Mouse (Mus musculus): Measurements from ENCODE around the gene Pip5k1b. TPM values are rescaled to one million over a fixed set of nuclear protein-coding genes. Genes with fewer than 3 reads are reported as not detected.

Gene Pip5k1b
- polyA plus RNA-seq, 1 experiment from 2014 or later, result 18.2 TPM

- Histone ChIP-seq H3K4me1 (replicated peaks) (no peaks in the 10 kb centered on the region), H3K36me3 (no peaks in the 10 kb centered on the region), H3K4me2 (replicated peaks) (no peak overlapping the region), H3K27me3 (replicated peaks) (no peaks in the 10 kb centered on the region), H3K27ac (no peak overlapping the region), H3K9me3 (no peaks in the 10 kb centered on the region), H3K4me3 (replicated peaks) (no peak overlapping the region), H3K9ac (no peak overlapping the region)
- WGBS, result 71% methylated on average over 6 of the region's 6 CpGs
- ATAC-seq, result no peak
Measured at GRCm38 (mm10) chr19:24368419-24368818, 187.3 kb downstream of the Pip5k1b start.

- 88% methylated on average over 4 of the region's 4 CpGs for WGBS
- no peak overlapping the region for H3K27ac ChIP-seq
Measured at GRCm38 (mm10) chr19:24367722-24368121, 187.9 kb downstream of the Pip5k1b start.

GRCm38 (mm10) chr19:24366747-24367146 is 188.9 kb downstream of the Pip5k1b start:
- no peaks in the 10 kb centered on the region for H3K9me3 ChIP-seq
- H3K27ac ChIP-seq, result no peak overlapping the region
- H3K9ac ChIP-seq, result no peak overlapping the region
- H3K4me2 ChIP-seq (replicated peaks), result no peak overlapping the region
- H3K36me3 ChIP-seq, result no peaks in the 10 kb centered on the region
- 74% methylated on average over 1 of the region's 1 CpGs for WGBS
- no peak overlapping the region for H3K4me3 ChIP-seq (replicated peaks)
- H3K27me3 ChIP-seq (replicated peaks), result no peaks in the 10 kb centered on the region
- no peak for ATAC-seq
- no peaks in the 10 kb centered on the region for H3K4me1 ChIP-seq (replicated peaks)

More at GRCm38 (mm10) chr19:24367722-24368121, 187.9 kb downstream of the Pip5k1b start:
- no peak overlapping the region for H3K4me3 ChIP-seq (replicated peaks)
- H3K36me3 ChIP-seq, result no peaks in the 10 kb centered on the region
- no peak overlapping the region for H3K9ac ChIP-seq
- no peaks in the 10 kb centered on the region for H3K9me3 ChIP-seq
- no peaks in the 10 kb centered on the region for H3K4me1 ChIP-seq (replicated peaks)
- H3K4me2 ChIP-seq (replicated peaks), result no peak overlapping the region
- no peak for ATAC-seq
- no peaks in the 10 kb centered on the region for H3K27me3 ChIP-seq (replicated peaks)

- Histone ChIP-seq H3K36me3 (no peaks in the 10 kb centered on the region), H3K4me3 (replicated peaks) (no peak overlapping the region), H3K9ac (no peak overlapping the region), H3K4me2 (replicated peaks) (no peak overlapping the region), H3K27me3 (replicated peaks) (no peaks in the 10 kb centered on the region), H3K4me1 (replicated peaks) (no peaks in the 10 kb centered on the region), H3K27ac (no peak overlapping the region), H3K9me3 (no peaks in the 10 kb centered on the region)
- 67% methylated on average over 8 of the region's 8 CpGs for WGBS
- ATAC-seq, result no peak
Measured at GRCm38 (mm10) chr19:24362626-24363321, 192.9 kb downstream of the Pip5k1b start.

GRCm38 (mm10) chr19:24359270-24359669 is 196.4 kb downstream of the Pip5k1b start:
- no peak for ATAC-seq
- Histone ChIP-seq H3K4me3 (replicated peaks) (no peak overlapping the region), H3K4me2 (replicated peaks) (no peak overlapping the region), H3K9ac (no peak overlapping the region), H3K27me3 (replicated peaks) (no peaks in the 10 kb centered on the region), H3K4me1 (replicated peaks) (no peaks in the 10 kb centered on the region), H3K9me3 (no peaks in the 10 kb centered on the region), H3K36me3 (no peaks in the 10 kb centered on the region), H3K27ac (no peak overlapping the region)
- 74% methylated on average over 9 of the region's 9 CpGs for WGBS

GRCm38 (mm10) chr19:24352298-24352959 is 203.2 kb downstream of the Pip5k1b start:
- Histone ChIP-seq H3K27me3 (replicated peaks) (no peaks in the 10 kb centered on the region), H3K4me3 (replicated peaks) (no peak overlapping the region), H3K36me3 (no peaks in the 10 kb centered on the region), H3K9me3 (no peaks in the 10 kb centered on the region), H3K4me2 (replicated peaks) (no peak overlapping the region), H3K27ac (no peak overlapping the region), H3K9ac (no peak overlapping the region), H3K4me1 (replicated peaks) (no peaks in the 10 kb centered on the region)
- no peak for ATAC-seq
- WGBS, result 87% methylated on average over 5 of the region's 5 CpGs

- ATAC-seq, result no peak
Measured at GRCm38 (mm10) chr19:24344501-24344900, 211.2 kb downstream of the Pip5k1b start.

GRCm38 (mm10) chr19:24342786-24343185 is 212.9 kb downstream of the Pip5k1b start:
- H3K27ac ChIP-seq, result no peak overlapping the region
- H3K4me3 ChIP-seq (replicated peaks), result no peak overlapping the region
- no peak overlapping the region for H3K9ac ChIP-seq
- H3K36me3 ChIP-seq, result no peaks in the 10 kb centered on the region
- ATAC-seq, result 0 out of 2 replicates have a peak, but pooled peaks have one; percentile 67
- no peaks in the 10 kb centered on the region for H3K9me3 ChIP-seq
- no peak overlapping the region for H3K4me2 ChIP-seq (replicated peaks)
- H3K27me3 ChIP-seq (replicated peaks), result no peaks in the 10 kb centered on the region
- 30% methylated on average over 5 of the region's 5 CpGs for WGBS
- 0 out of 2 replicates have a peak, but pooled peaks cover 3% of the 10 kb centered on the region for H3K4me1 ChIP-seq (replicated peaks)

More at GRCm38 (mm10) chr19:24344501-24344900, 211.2 kb downstream of the Pip5k1b start:
- Histone ChIP-seq H3K27ac (no peak overlapping the region), H3K4me1 (replicated peaks) (0 out of 2 replicates have a peak, but pooled peaks cover 3% of the 10 kb centered on the region), H3K4me3 (replicated peaks) (no peak overlapping the region), H3K4me2 (replicated peaks) (no peak overlapping the region), H3K9ac (no peak overlapping the region), H3K9me3 (no peaks in the 10 kb centered on the region), H3K36me3 (no peaks in the 10 kb centered on the region), H3K27me3 (replicated peaks) (no peaks in the 10 kb centered on the region)
- 90% methylated on average over 8 of the region's 8 CpGs for WGBS

- 0 out of 2 replicates have a peak, but pooled peaks cover 6% of the 10 kb centered on the region for H3K4me1 ChIP-seq (replicated peaks)
- no peaks in the 10 kb centered on the region for H3K27me3 ChIP-seq (replicated peaks)
- H3K36me3 ChIP-seq, result no peaks in the 10 kb centered on the region
- ATAC-seq, result no peak
- H3K4me3 ChIP-seq (replicated peaks), result no peak overlapping the region
- no peak overlapping the region for H3K4me2 ChIP-seq (replicated peaks)
- H3K9ac ChIP-seq, result no peak overlapping the region
- no peak overlapping the region for H3K27ac ChIP-seq
- H3K9me3 ChIP-seq, result no peaks in the 10 kb centered on the region
- 45% methylated on average over 12 of the region's 12 CpGs for WGBS
Measured at GRCm38 (mm10) chr19:24336370-24337076, 219.1 kb downstream of the Pip5k1b start.

- no peak for ATAC-seq
- 0 out of 2 replicates have a peak, but pooled peaks cover 6% of the 10 kb centered on the region for H3K4me1 ChIP-seq (replicated peaks)
- 45% methylated on average over 4 of the region's 4 CpGs for WGBS
- no peak overlapping the region for H3K4me2 ChIP-seq (replicated peaks)
- H3K27me3 ChIP-seq (replicated peaks), result no peaks in the 10 kb centered on the region
- H3K9ac ChIP-seq, result no peak overlapping the region
- no peak overlapping the region for H3K27ac ChIP-seq
- no peaks in the 10 kb centered on the region for H3K36me3 ChIP-seq
- no peaks in the 10 kb centered on the region for H3K9me3 ChIP-seq
- H3K4me3 ChIP-seq (replicated peaks), result no peak overlapping the region
Measured at GRCm38 (mm10) chr19:24335611-24336343, 219.9 kb downstream of the Pip5k1b start.

- Histone ChIP-seq H3K4me2 (replicated peaks) (no peak overlapping the region), H3K4me1 (replicated peaks) (0 out of 2 replicates have a peak, but pooled peaks cover 6% of the 10 kb centered on the region), H3K4me3 (replicated peaks) (no peak overlapping the region), H3K9me3 (no peaks in the 10 kb centered on the region), H3K9ac (no peak overlapping the region), H3K27ac (no peak overlapping the region), H3K36me3 (no peaks in the 10 kb centered on the region), H3K27me3 (replicated peaks) (no peaks in the 10 kb centered on the region)
- ATAC-seq, result no peak
- 48% methylated on average over 5 of the region's 5 CpGs for WGBS
Measured at GRCm38 (mm10) chr19:24332956-24333355, 222.7 kb downstream of the Pip5k1b start.

- Histone ChIP-seq H3K27me3 (replicated peaks) (no peaks in the 10 kb centered on the region), H3K4me2 (replicated peaks) (no peak overlapping the region), H3K36me3 (no peaks in the 10 kb centered on the region), H3K4me1 (replicated peaks) (0 out of 2 replicates have a peak, but pooled peaks cover 2% of the 10 kb centered on the region), H3K4me3 (replicated peaks) (no peak overlapping the region), H3K9me3 (no peaks in the 10 kb centered on the region), H3K9ac (no peak overlapping the region), H3K27ac (no peak overlapping the region)
- no peak for ATAC-seq
- 75% methylated on average over 2 of the region's 2 CpGs for WGBS
Measured at GRCm38 (mm10) chr19:24331274-24331673, 224.4 kb downstream of the Pip5k1b start.

Measured in intestine, embryonic 15.5 days (tissue).